Mouse (Mus musculus): ENCODE measurements at regions not wholly inside any gene's neighbourhood (a gene's known extent, or its start where the extent isn't known, plus 50 kb on each side); places are given as distances from the start of the nearest gene placed in this dataset.

DNA sequence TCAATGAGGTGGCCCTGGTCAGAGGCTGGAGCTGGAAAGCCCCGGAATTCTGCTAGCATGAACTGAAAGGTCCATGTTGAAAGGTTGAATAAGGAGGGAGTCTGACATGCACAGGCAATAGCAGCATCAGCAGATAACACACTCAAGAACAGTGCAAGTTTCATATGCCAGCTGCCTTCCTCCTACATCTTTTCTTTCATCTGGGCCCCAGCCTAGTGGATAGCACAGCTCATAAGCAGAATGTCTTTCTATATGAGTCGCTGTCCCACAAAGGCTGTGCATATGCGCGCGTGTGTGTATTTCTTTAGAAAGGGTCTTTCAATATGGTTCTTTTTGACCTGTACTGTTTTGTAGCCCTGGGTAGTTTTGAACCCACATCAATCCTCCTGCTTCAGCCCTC, 222.7 kb upstream of the Egfl6 start:
- TF ChIP-seq CTCF (IDR thresholded peaks at IDR 0.05; ENCODE audit: borderline replicate concordance, insufficient read depth, low read length), result no peak
- no peak for TF ChIP-seq POLR2A (IDR thresholded peaks at IDR 0.05; ENCODE audit: low read depth, low read length)
